Mouse (Mus musculus) forebrain, embryonic 11.5 days (tissue): ENCODE results near the gene Arpc5l. TPM values are rescaled to one million over a fixed set of nuclear protein-coding genes. Genes with fewer than 3 reads are reported as not detected.
"Not testable (repeated sequence)": the region's sequence is repeated elsewhere in the genome, so short reads cannot be mapped to it uniquely, and the experiment has no call there.

Source experiments
- ATAC-seq: fragments of 200-750 bp; cut with Nextera tagmentation; replicated peaks from 2 replicates; pipeline ENCODE4 v1.8.0; 2017; ENCODE audit warnings: moderate TSS enrichment; ENCODE audit not compliant: low FRiP score
- DNase-seq: peaks from one replicate; pipeline ENCODE4 v3.0.0-alpha.2; 2017; ENCODE audit warnings: low spot score
- H3K27ac ChIP-seq: fragments of 300-500 bp; sonication (generic); 2 replicates; pipeline ENCODE4 v1.5.1; 2014; ENCODE audit warnings: low read depth, low read length
- H3K27me3 ChIP-seq: fragments of 300-500 bp; sonication (generic); 2 replicates; pipeline ENCODE4 v1.6.1; 2014; ENCODE audit warnings: mild to moderate bottlenecking, low read length, mixed read lengths; ENCODE audit not compliant: control insufficient read depth, insufficient read depth
- H3K36me3 ChIP-seq: fragments of 300-500 bp; sonication (generic); 2 replicates; pipeline ENCODE4 v1.6.1; 2014; ENCODE audit warnings: mild to moderate bottlenecking, low read length, moderate library complexity, mixed read lengths; ENCODE audit not compliant: control insufficient read depth, insufficient read depth
- H3K4me1 ChIP-seq: fragments of 300-500 bp; sonication (generic); replicated peaks from 2 replicates; pipeline ENCODE4 v1.6.1; 2014; ENCODE audit warnings: low read length, mixed read lengths; ENCODE audit not compliant: control insufficient read depth, insufficient read depth
- H3K4me2 ChIP-seq: fragments of 300-500 bp; sonication (generic); 2 replicates; pipeline ENCODE4 v1.6.1; 2014; ENCODE audit warnings: low read depth, mild to moderate bottlenecking, low read length, moderate library complexity, mixed read lengths; ENCODE audit not compliant: severe bottlenecking
- H3K4me3 ChIP-seq: fragments of 300-500 bp; sonication (generic); 2 replicates; pipeline ENCODE4 v1.5.1; 2014; ENCODE audit warnings: low read depth, low read length
- H3K9ac ChIP-seq: fragments of 300-500 bp; sonication (generic); 2 replicates; pipeline ENCODE4 v1.6.1; 2014; ENCODE audit warnings: low read length
- H3K9me3 ChIP-seq: fragments of 300-500 bp; sonication (generic); 2 replicates; pipeline ENCODE4 v1.6.1; 2016; ENCODE audit warnings: low read length, mixed read lengths; ENCODE audit not compliant: control insufficient read depth
- WGBS: fragments of 180-500 bp; shearing (Covaris S2); extraction: QIAGEN DNeasy Blood & Tissue Kit; methylation state at CpG from one replicate; pipeline ENCODE4 v1.1.7; 2014; 5-methylcytosine and 5-hydroxymethylcytosine counted together
- polyA plus RNA-seq: library from polyadenylated mRNA; unstranded; fragments of >200 nt; fragmentation: Nextera tagmentation; extraction: Ambion mirVana; gene quantifications from 2 replicates; pipeline ENCODE4 v1.2.1, GENCODE M21; 2014

Gene Arpc5l
- polyA plus RNA-seq, 1 experiment from 2014 or later = 146 TPM

DNA sequence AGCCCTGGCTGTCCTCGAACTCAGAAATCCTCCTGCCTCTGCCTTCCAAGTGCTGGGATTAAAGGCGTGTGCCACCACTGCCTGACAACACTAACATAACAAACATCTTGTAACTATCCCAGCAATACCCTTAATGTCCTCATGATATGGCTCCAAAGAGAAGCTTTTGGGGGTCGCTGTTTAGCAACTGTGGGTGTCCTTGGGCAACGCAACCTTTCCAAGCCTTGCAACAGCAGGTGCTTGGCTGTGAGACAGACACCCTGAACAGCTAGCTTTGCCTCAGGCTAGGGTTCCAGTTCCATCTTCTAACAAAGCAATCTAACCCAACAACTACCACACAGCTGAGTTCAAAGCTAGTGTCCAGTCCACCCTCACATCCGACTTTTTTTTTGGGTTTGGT is 1.6 kb upstream of the Arpc5l start:
- H3K4me3 ChIP-seq = peak overlapping the region; percentile 77
- H3K9ac ChIP-seq = peak overlapping the region; percentile 94
- peaks cover 21% of the 10 kb centered on the region for H3K36me3 ChIP-seq
- peak overlapping the region; percentile 75 for H3K4me2 ChIP-seq
- 73% methylated on average over 5 of the region's 5 CpGs for WGBS
- ATAC-seq = no peak
- no peaks in the 10 kb centered on the region for H3K9me3 ChIP-seq
- no peak for DNase-seq
- H3K27me3 ChIP-seq = no peaks in the 10 kb centered on the region
- peaks cover 17% of the 10 kb centered on the region for H3K4me1 ChIP-seq
- no peak overlapping the region for H3K27ac ChIP-seq

DNA sequence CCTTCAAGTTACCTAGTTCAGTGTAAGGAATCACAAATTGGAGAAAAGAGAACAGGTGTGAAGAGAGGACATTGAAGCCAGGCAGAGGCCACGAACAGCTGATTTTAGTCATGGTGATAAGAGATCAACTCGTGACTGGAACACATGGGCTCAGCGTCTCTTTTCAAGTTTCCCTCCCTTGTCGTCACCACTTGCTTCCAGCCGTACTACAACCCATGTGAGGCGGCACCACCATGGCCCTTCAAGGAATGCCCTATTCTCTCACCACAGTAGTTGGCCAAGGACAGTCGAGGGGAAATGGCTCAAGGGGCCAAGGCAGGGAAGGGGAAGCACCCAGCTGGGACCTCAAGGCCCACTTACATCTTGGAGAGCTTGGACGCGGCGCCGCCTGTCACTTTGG is 776 bp upstream of the Arpc5l start:
- DNase-seq = no peak
- Histone ChIP-seq H3K9ac (peak overlapping the region; percentile 94), H3K9me3 (no peaks in the 10 kb centered on the region), H3K4me1 (peaks cover 21% of the 10 kb centered on the region), H3K4me2 (peak overlapping the region; percentile 75), H3K4me3 (peak overlapping the region; percentile 77), H3K27ac (peak overlapping the region; percentile 82), H3K36me3 (peaks cover 21% of the 10 kb centered on the region), H3K27me3 (no peaks in the 10 kb centered on the region)
- under 1% methylated on average over 11 of the region's 11 CpGs for WGBS
- ATAC-seq = no peak

DNA sequence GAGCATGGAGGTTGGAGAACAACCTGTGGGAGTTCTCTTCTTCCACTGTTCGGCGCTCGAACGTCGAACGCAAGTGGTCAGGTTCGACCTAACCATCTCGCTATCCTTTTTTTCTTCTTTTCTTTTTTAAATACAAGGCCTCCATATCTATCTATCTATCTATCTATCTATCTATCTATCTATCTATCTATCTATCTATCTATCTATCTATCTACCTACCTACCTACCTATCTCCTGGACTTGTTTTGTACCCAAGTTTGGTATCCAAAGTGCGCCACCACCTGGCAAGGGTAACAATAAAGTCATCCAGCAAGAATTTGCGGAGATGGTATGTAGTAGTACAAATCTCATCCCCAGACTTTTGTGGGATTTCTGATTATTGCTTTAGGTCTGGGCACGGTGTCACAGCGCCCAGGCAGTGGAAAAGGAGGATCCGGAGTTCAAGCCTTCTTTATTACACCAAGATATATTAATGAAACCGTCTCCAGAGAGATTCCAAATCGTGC is 479 bp downstream of the Arpc5l start, which contains the start of gene Rpl35:
Rpl35 (minus strand) TSS at position 51 of the 506 bp plus-strand sequence.
- no peak for DNase-seq
- Histone ChIP-seq H3K4me3 (peak within 1 kb of the TSS; percentile 77), H3K9me3 (no peaks in the 10 kb centered on the region), H3K9ac (peak within 1 kb of the TSS; percentile 94), H3K4me2 (peak within 1 kb of the TSS; percentile 75), H3K27ac (peak within 1 kb of the TSS; percentile 82), H3K36me3 (peaks cover 17% of the 10 kb centered on the region), H3K4me1 (peaks cover 21% of the 10 kb centered on the region), H3K27me3 (no peaks in the 10 kb centered on the region)
- 13% methylated on average over 15 of the region's 15 CpGs for WGBS
- no peak for ATAC-seq

DNA sequence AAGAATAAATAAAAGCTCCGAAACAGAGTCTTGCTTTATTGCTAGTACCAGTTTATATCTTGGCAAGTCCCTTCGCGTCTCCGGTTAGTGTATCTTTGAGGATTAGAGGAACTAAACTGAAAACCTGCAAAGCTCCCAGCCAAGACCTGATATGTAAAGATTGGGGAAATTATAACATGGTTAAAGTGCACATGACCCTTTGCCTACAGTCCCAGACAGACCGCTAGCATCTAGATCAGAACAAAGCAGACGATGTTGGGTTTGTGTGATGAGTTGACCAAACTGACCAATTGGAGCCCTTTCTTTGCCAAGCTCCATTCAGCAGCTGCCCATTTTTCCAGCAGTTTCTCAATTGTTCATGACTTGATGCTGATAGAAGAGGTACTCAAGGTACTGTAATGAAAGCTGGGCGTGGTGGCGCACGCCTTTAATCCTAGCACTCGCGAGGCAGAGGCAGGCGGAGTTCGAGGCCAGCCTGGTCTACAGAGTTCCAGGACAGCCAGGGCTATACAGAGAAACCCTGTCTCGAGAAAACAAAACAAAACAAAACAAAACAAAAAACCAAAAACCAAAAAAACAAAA is 1.1 kb downstream of the Arpc5l start:
- no peaks in the 10 kb centered on the region for H3K9me3 ChIP-seq
- peaks cover 21% of the 10 kb centered on the region for H3K4me1 ChIP-seq
- H3K27me3 ChIP-seq = no peaks in the 10 kb centered on the region
- peak overlapping the region; percentile 75; the same call in 1 of the 2 replicates for H3K4me2 ChIP-seq
- ATAC-seq (no peak), DNase-seq (no peak)
- peaks cover 16% of the 10 kb centered on the region for H3K36me3 ChIP-seq
- H3K27ac ChIP-seq = no peak overlapping the region
- peak overlapping the region; percentile 77; the same call in 1 of the 2 replicates for H3K4me3 ChIP-seq
- H3K9ac ChIP-seq = no peak overlapping the region
- 91% methylated on average over 14 of the region's 14 CpGs for WGBS

DNA sequence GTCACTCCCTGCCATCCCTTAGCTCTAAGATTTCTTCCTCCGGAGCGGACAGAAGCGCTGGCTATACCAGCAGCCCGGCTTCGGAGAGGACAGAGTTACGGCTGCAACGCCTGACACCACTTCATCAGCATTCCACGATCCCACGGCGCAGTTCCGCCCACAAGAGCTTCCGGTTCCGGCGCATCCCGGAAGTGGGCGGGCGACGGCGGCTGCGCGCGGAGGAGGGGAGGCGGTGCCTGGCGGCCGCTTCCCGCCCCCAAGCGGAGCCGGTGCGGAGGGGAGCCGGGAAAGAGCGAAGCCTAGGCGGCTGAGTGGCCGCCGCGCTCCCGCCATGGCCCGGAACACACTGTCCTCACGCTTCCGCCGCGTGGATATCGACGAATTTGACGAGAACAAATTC is 2.7 kb downstream of the Arpc5l start:
- no peaks in the 10 kb centered on the region for H3K9me3 ChIP-seq
- WGBS = under 1% methylated on average over 44 of the region's 44 CpGs
- DNase-seq = peak; percentile 94

DNA sequence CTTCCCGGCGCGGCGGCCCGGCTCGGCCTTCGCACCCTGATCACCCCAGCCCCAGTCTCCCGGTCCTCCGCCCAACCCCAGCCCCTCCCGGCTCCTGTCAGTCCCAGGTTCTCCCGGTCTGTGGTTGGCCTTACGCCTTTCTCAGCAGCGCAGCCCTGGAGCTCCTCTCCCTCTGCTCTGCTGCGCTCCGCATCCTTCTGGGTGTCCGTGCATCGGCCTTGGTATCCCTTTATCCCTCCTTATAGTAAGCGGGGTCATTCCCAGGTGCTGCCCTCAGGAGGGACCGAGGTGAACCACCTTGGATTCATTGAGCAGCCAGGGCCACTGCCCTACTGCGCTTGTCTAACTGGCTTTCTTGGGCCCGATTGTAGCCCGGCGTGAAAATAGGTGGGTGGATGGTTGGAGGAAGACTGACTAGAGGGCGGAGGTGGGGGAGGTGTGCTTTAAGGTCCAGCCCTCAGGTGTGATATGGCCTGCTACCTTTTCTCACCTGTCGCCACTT is 3.3 kb downstream of the Arpc5l start:
- ATAC-seq = peak; percentile 44
- H3K4me2 ChIP-seq = peak overlapping the region; percentile 85
- H3K27me3 ChIP-seq = no peaks in the 10 kb centered on the region
- peaks cover 4% of the 10 kb centered on the region; the same call in 1 of the 2 replicates for H3K36me3 ChIP-seq
- peak overlapping the region; percentile 79 for H3K27ac ChIP-seq
- DNase-seq = no peak
- no peaks in the 10 kb centered on the region for H3K9me3 ChIP-seq
- H3K4me3 ChIP-seq = peak overlapping the region; percentile 86
- WGBS = under 1% methylated on average over 25 of the region's 25 CpGs
- H3K4me1 ChIP-seq = peaks cover 13% of the 10 kb centered on the region
- peak overlapping the region; percentile 89 for H3K9ac ChIP-seq

More for the DNA sequence above, 2.7 kb downstream of the Arpc5l start:
- peak; percentile 86 for ATAC-seq
- Histone ChIP-seq H3K4me2 (peak overlapping the region; percentile 85), H3K36me3 (peaks cover 8% of the 10 kb centered on the region), H3K27ac (peak overlapping the region; percentile 88), H3K27me3 (no peaks in the 10 kb centered on the region), H3K9ac (peak overlapping the region; percentile 89), H3K4me1 (peaks cover 17% of the 10 kb centered on the region), H3K4me3 (peak overlapping the region; percentile 86)

DNA sequence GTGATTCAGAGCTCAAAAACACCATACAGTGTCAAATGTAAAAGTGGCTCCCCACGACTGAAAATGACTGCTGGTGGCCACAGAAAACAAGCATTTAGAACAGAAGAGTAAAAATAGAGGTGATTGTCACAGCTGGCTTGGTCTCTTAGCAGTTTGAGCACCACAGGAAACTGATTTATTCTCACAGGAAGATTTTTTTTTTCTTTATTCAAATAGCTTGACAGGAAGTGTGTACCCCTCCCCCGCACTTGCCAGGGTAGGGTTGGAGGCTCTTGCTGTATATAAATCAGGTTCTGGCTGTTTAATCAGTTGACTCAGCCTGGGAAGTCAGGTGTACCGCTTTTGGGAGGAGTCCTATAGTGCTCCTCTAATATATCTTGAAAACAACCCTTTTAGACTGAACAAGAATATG is 3.8 kb downstream of the Arpc5l start:
- no peak overlapping the region for H3K27ac ChIP-seq
- H3K4me1 ChIP-seq = peaks cover 9% of the 10 kb centered on the region; the same call in 1 of the 2 replicates
- H3K36me3 ChIP-seq = no peaks in the 10 kb centered on the region
- no peaks in the 10 kb centered on the region for H3K9me3 ChIP-seq
- WGBS = 39% methylated on average over 3 of the region's 3 CpGs
- no peaks in the 10 kb centered on the region for H3K27me3 ChIP-seq
- DNase-seq = no peak
- peak overlapping the region; percentile 86 for H3K4me3 ChIP-seq
- H3K9ac ChIP-seq = peak overlapping the region; percentile 89
- no peak for ATAC-seq
- H3K4me2 ChIP-seq = peak overlapping the region; percentile 85

DNA sequence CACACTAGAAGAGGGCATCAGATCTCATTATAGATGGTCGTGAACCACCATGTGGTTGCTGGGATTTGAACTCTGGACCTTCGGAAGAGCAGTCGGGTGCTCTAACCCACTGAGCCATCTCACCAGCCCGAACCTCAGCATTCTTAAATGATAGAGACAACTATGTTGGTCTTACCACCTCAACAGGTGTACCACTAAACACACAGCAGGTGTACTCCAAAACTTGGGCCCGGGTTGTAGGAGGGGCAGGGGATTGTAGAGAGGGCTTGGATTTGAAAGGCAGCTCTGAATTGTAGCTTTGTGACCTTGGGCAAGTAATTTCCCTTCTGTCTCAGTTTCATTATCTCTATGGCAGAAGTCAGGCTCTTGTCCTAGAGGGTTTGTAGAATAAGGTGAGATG is 5.0 kb downstream of the Arpc5l start:
- ATAC-seq, H3K9ac ChIP-seq, H3K4me1 ChIP-seq, H3K9me3 ChIP-seq, H3K27ac ChIP-seq, DNase-seq, H3K4me2 ChIP-seq, H3K4me3 ChIP-seq, H3K27me3 ChIP-seq, H3K36me3 ChIP-seq: not testable (repeated sequence)
- WGBS = 94% methylated on average over 5 of the region's 5 CpGs
